Mouse (Mus musculus): ENCODE results near the gene Ip6k2.

DNA sequence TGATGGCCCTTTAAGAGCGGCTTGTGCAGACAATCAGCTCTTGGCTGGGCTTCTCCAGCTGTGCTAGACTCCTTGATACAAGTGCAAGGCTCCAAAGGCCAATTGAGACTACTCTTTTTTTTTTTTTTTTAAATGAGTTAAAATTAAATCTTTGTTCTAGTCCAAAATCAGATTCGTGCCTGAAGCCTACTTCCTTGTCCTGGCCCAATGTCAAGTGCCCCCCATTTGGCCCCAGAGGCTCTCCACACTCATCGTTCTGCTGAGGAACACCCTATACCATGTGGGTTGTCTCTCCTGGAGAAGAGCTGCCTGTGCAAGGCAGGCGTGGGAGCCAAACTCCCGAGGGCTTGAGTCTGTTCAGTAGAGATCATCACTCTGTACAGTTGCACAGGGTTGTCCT is 2.6 kb upstream of the Ip6k2 start:
- TF ChIP-seq POLR2A (IDR thresholded peaks at IDR 0.05; ENCODE audit: control insufficient read depth, extremely low read depth, insufficient read depth, low read length, poor library complexity) = no peak
- no peak for TF ChIP-seq CTCF (IDR thresholded peaks at IDR 0.05; ENCODE audit: borderline replicate concordance, control insufficient read depth, extremely low read depth, insufficient read depth, low read length, poor library complexity)

Measured in thymus, adult 2 months (tissue).